Mouse (Mus musculus) G1E (cell line): ENCODE results near the gene Pcsk7. TPM values are rescaled to one million over a fixed set of nuclear protein-coding genes. Genes with fewer than 3 reads are reported as not detected.

Experiments used
- ATAC-seq: 2 replicates; pipeline ENCODE4 v1.8.0; 2016; ENCODE audit warnings: mild to moderate bottlenecking; ENCODE audit not compliant: insufficient number of reproducible peaks, poor library complexity, low FRiP score, severe bottlenecking; ENCODE audit errors: extremely low read depth
- DNase-seq: peaks from one replicate; pipeline ENCODE4 v3.0.0; 2012; ENCODE audit warnings: low spot score
- H3K27me3 ChIP-seq: 2 replicates; pipeline ENCODE4 v1.6.1; 2012; ENCODE audit warnings: mild to moderate bottlenecking, low read length, inconsistent platforms; ENCODE audit not compliant: insufficient read depth
- H3K36me3 ChIP-seq: replicated peaks from 2 replicates; pipeline ENCODE3; 2012; ENCODE audit warnings: mild to moderate bottlenecking, inconsistent platforms
- H3K4me1 ChIP-seq: 2 replicates; pipeline ENCODE4 v1.6.1; 2012; ENCODE audit warnings: low read depth, low read length, inconsistent platforms, mixed read lengths; ENCODE audit not compliant: insufficient read depth
- H3K4me3 ChIP-seq: 2 replicates; pipeline ENCODE4 v1.5.1; 2012; ENCODE audit warnings: low read depth, mild to moderate bottlenecking, inconsistent platforms, low read length, moderate library complexity, mixed read lengths
- H3K9me3 ChIP-seq: replicated peaks from 2 replicates; pipeline ENCODE4 v1.6.1; 2012; ENCODE audit warnings: inconsistent platforms
- CTCF ChIP-seq: IDR thresholded peaks from 2 replicates; pipeline ENCODE4 v1.5.1; 2012; ENCODE audit warnings: low read depth, low read length, inconsistent platforms, mixed read lengths
- GATA1 ChIP-seq: IDR thresholded peaks from 2 replicates; pipeline ENCODE4 v1.6.1; 2012; ENCODE audit warnings: borderline replicate concordance, low read length, inconsistent platforms, mixed read lengths
- GATA2 ChIP-seq: IDR thresholded peaks from 2 replicates; pipeline ENCODE4 v1.6.1; 2012; ENCODE audit warnings: low read depth, low read length, inconsistent platforms, borderline replicate concordance
- POLR2AphosphoS5 ChIP-seq: IDR thresholded peaks from 2 replicates; pipeline ENCODE4 v1.6.1; 2012; ENCODE audit warnings: low read depth, low read length, inconsistent platforms; ENCODE audit not compliant: insufficient replicate concordance
- TAL1 ChIP-seq: conservative IDR thresholded peaks from 2 replicates; pipeline ENCODE4 v1.6.1; 2012; ENCODE audit warnings: low read depth, low read length, inconsistent platforms, mixed read lengths
- polyA plus RNA-seq: library from polyadenylated mRNA; stranded (reverse); fragments of >175 nt; gene quantifications from 2 replicates; pipeline ENCODE4 v1.2.3, GENCODE M21; 2012
- total RNA-seq, 2 experiments: library from RNA; stranded (forward) in 1 of 2; stranded (reverse) in 1 of 2; fragments of 200-1000 nt in 1 of 2; fragments of >200 nt in 1 of 2; fragmentation: Nextera tagmentation in 1 of 2; gene quantifications; 2 replicates each; pipeline ENCODE4 v1.2.3; 2014 to 2017

The Pcsk7 gene
- total and polyA plus RNA-seq, 3 experiments, result 6.3 to 11.8 (median 7.1) TPM

DNA sequence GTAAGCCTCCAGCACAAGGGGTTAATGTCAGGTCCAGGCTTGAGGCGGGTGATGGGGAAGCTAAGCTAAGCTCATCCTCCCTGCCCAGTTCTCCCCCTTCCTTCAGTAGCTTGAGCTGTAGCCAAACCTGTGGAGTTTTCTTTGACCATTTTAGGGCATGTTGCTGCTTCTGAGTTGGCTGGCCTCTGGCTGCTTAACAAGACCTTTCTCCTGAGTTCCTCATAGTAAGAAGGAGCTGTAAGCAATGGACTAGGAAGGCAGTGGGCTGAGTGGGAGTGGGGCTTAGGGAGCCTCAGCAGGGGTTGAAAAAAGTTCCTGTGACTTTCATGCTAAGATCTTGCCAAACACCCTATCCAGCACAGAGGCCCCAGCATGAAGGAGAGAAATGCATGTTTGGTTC lies 13.6 kb downstream of the Pcsk7 start:
- DNase-seq (no peak), ATAC-seq (no peak)
- Histone ChIP-seq H3K9me3 (no peaks in the 10 kb centered on the region), H3K4me3 (no peak overlapping the region), H3K36me3 (peaks cover 87% of the 10 kb centered on the region), H3K4me1 (no peaks in the 10 kb centered on the region), H3K27me3 (no peaks in the 10 kb centered on the region)
- TF ChIP-seq CTCF (no peak), POLR2AphosphoS5 (no peak), TAL1 (no peak), GATA2 (no peak), GATA1 (no peak)

DNA sequence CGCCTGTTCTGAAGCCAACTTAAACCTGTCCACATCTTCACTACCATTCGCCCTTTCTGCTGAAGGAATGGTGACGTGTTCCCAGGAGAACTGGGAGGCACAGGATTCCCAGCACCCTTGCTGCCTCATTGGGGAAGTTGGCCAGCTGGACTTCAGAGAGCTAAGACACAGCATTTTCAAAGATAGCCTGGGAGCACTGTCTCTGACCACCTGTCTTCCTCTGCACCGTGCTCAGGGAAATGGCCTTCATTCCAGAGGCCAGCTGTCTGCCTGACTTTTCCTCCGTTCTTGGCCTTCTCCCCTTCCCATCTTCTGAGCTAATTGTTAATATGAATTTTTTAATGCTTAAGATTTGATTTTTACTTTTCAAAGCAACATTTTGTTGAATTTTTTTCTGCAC lies 23.0 kb downstream of the Pcsk7 start:
- Histone ChIP-seq H3K4me1 (no peaks in the 10 kb centered on the region; the same call in 1 of the 2 replicates), H3K36me3 (peaks cover 77% of the 10 kb centered on the region), H3K27me3 (no peaks in the 10 kb centered on the region), H3K9me3 (no peaks in the 10 kb centered on the region), H3K4me3 (no peak overlapping the region)
- TF ChIP-seq GATA2, result no peak
- TF ChIP-seq CTCF, result no peak
- TF ChIP-seq POLR2AphosphoS5, result no peak
- TF ChIP-seq TAL1, result no peak
- no peak for TF ChIP-seq GATA1
- DNase-seq, result no peak
- ATAC-seq, result no peak

GRCm38 (mm10) chr9:45931958-45932357 lies 25.7 kb downstream of the Pcsk7 start:
- Histone ChIP-seq H3K4me3 (no peak overlapping the region), H3K4me1 (no peaks in the 10 kb centered on the region; the same call in none of the 2 replicates), H3K9me3 (no peaks in the 10 kb centered on the region), H3K27me3 (0 out of 2 replicates have a peak, but pooled peaks cover 2% of the 10 kb centered on the region), H3K36me3 (peaks cover 55% of the 10 kb centered on the region)
- TF ChIP-seq POLR2AphosphoS5, result no peak
- no peak for TF ChIP-seq TAL1
- no peak for ATAC-seq
- no peak for DNase-seq

- Histone ChIP-seq H3K27me3 (0 out of 2 replicates have a peak, but pooled peaks cover 2% of the 10 kb centered on the region), H3K4me1 (no peaks in the 10 kb centered on the region; the same call in none of the 2 replicates), H3K9me3 (no peaks in the 10 kb centered on the region), H3K4me3 (no peak overlapping the region), H3K36me3 (peaks cover 52% of the 10 kb centered on the region)
- ATAC-seq, result no peak
- DNase-seq, result no peak
- TF ChIP-seq CTCF, result no peak
- TF ChIP-seq POLR2AphosphoS5, result no peak
- no peak for TF ChIP-seq TAL1
- no peak for TF ChIP-seq GATA2
- TF ChIP-seq GATA1, result no peak
Observed at GRCm38 (mm10) chr9:45932571-45933415, 26.5 kb downstream of the Pcsk7 start.

- peaks cover 3% of the 10 kb centered on the region for H3K4me1 ChIP-seq
- 0 out of 2 replicates have a peak, but pooled peaks cover 2% of the 10 kb centered on the region for H3K27me3 ChIP-seq
- no peak within 1 kb of the TSS for H3K4me3 ChIP-seq
- no peak for TF ChIP-seq TAL1
- no peak for TF ChIP-seq GATA2
- TF ChIP-seq POLR2AphosphoS5, result no peak
- TF ChIP-seq GATA1, result no peak
- TF ChIP-seq CTCF, result no peak
- H3K36me3 ChIP-seq, result peaks cover 51% of the 10 kb centered on the region
- ATAC-seq, result no peak
- no peak for DNase-seq
- H3K9me3 ChIP-seq, result no peaks in the 10 kb centered on the region
Observed at GRCm38 (mm10) chr9:45935628-45936210, 29.4 kb downstream of the Pcsk7 start, which contains the start of gene Tagln. Tagln (minus strand) TSS chr9:45936058.

DNA sequence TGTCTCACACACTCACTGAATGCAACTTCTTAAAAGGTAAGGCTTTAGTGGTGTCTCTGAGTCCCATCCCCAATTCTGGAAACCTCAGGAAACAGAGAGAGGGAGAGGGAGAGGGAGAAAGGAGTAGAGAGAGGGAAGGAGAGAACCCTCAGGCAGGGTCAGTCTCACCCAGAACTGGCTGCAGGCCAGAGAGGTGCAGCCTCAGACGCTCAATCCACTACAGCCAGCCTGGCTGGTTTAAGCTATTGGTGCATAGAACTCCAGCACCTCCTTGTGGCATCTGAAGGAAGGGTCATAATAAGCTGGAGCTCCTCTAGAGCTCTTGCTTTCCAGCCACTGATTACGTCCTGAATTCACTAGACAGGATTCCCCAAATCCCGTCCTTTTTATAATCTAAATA lies 30.6 kb downstream of the Pcsk7 start:
- Histone ChIP-seq H3K4me3 (no peak overlapping the region), H3K36me3 (peaks cover 52% of the 10 kb centered on the region), H3K9me3 (no peaks in the 10 kb centered on the region), H3K27me3 (0 out of 2 replicates have a peak, but pooled peaks cover 2% of the 10 kb centered on the region), H3K4me1 (peaks cover 3% of the 10 kb centered on the region)
- peak; percentile 61 for DNase-seq
- ATAC-seq, result 0 out of 2 replicates have a peak, but pooled peaks have one; percentile 22
- TF ChIP-seq TAL1 (no peak), POLR2AphosphoS5 (no peak), GATA1 (no peak), GATA2 (no peak), CTCF (peak; percentile 48; the same call in 1 of the 2 replicates)
